Mouse (Mus musculus): ENCODE measurements at regions not wholly inside any gene's neighbourhood (a gene's known extent, or its start where the extent isn't known, plus 50 kb on each side); places are given as distances from the start of the nearest gene placed in this dataset.
"Not testable (repeated sequence)": the region's sequence is repeated elsewhere in the genome, so short reads cannot be mapped to it uniquely, and the experiment has no call there.

DNA sequence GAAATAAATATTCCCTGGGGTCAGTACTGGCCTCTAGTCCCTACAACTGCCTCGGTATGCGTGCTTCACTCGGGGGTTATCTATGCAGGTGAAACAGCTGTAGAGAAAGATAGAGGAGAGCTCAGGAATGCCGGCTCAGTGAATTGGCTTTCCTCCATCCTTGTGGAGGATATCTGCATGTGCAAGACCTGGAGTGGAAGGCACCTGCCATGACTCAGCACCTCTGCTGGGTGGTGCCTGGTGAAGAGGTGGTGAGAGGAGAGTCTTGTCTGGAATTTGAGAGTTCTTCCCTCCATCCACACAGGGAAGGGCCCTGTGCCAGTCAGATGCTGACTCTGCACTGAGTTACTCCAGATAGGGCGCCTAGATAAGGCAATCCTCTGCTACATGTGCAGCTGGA is 152.4 kb upstream of the Bcor start:
- no peak overlapping the region for H3K4me3 ChIP-seq (ENCODE audit: insufficient read depth, low read depth, low read length)
- H3K27ac ChIP-seq (ENCODE audit: insufficient read depth, low read depth, low read length) = no peak overlapping the region
- TF ChIP-seq POLR2A (IDR thresholded peaks at IDR 0.05; ENCODE audit: insufficient read depth, low read depth, low read length) = no peak
- no peak for TF ChIP-seq CTCF (IDR thresholded peaks at IDR 0.05; ENCODE audit: insufficient read depth, low read depth, low read length)
- WGBS = 95% methylated on average over 5 of the region's 5 CpGs
- no peaks in the 10 kb centered on the region for H3K4me1 ChIP-seq (ENCODE audit: control insufficient read depth, insufficient read depth, low read length)

DNA sequence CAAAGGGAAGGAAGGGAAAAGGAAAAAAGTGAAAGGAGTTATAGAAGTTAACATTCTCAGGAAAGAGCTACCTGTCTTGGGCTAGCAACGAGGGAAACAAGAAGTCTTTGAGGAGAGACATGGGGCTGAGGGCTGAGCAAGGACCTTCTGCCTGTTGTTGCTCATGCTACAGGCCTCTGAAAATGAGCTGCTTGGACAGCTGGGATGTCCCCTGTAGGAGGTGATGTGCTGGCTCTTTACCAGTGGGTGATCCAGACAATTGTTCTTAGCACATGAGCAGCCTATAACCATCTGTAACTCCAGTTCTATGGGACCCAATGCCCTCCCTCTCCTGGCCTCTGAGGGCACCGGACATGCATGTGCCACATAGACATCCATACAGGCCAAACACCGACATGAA is 155.5 kb upstream of the Bcor start:
- Histone ChIP-seq H3K27ac (ENCODE audit: insufficient read depth, low read depth, low read length) (no peak overlapping the region), H3K4me3 (ENCODE audit: insufficient read depth, low read depth, low read length) (no peak overlapping the region), H3K4me1 (ENCODE audit: control insufficient read depth, insufficient read depth, low read length) (no peaks in the 10 kb centered on the region)
- TF ChIP-seq POLR2A (IDR thresholded peaks at IDR 0.05; ENCODE audit: insufficient read depth, low read depth, low read length) (no peak), CTCF (IDR thresholded peaks at IDR 0.05; ENCODE audit: insufficient read depth, low read depth, low read length) (no peak)
- WGBS = 87% methylated on average over 3 of the region's 3 CpGs

DNA sequence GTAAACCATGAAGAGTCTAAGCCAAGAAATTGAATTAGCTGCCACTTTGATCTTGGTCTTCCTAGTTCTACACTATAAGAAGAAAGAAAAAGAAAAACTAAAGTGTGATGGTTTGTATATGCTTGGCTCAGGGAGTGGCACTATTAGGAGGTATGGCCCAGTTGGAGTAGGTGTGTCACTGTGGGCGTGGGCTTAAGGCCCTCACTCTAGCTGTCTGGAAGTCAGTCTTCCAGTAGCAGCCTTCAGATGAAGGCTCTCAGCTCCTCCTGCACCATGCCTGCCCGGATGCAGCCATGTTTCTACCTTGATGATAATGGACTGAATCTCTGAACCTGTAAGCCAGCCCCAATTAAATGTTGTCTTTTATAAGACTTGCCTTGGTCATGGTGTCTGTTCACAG is 157.3 kb upstream of the Bcor start:
- not testable (repeated sequence) for H3K4me3 ChIP-seq (ENCODE audit: insufficient read depth, low read depth, low read length); H3K27ac ChIP-seq (ENCODE audit: insufficient read depth, low read depth, low read length); H3K4me1 ChIP-seq (ENCODE audit: control insufficient read depth, insufficient read depth, low read length)
- WGBS = 83% methylated on average over 2 of the region's 2 CpGs

DNA sequence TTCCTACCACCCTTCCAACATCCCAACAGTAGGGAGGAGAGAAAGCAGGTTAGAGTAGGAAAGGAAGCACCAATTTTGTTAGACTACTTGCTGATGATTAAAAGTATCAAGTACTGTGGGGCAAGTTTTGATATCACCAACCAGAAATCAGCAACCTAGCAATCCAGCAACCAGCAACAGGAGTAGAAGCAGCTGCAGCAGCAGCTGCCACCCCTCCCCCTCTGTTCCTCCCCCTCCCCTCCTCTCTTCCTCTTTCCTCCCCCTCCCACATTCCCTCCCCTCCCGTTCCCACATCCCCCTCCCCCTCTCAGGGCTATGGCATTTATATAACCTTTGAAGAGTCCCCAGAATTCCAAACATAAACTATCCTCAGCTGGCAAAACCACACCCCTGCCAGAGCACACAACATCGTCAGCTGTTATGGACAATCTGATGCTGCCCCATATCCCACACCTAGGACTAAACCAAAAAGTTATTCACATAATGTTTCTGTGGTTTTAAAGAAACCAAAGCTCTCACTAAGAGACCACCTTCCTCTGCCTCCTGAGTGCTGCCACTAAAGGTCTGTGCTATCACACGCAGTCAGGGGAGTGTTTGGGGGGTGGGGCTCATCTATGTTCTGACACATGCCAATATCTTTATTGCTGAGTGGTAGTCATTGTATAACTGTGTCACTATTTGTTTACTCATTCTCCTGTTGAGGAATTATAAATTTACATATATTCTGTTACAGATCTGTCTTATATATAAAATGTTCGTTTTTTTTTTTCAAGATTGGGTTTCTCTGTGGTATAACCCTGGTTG is 158.9 kb upstream of the Bcor start:
- 47% methylated on average over 4 of the region's 4 CpGs for WGBS
- Histone ChIP-seq H3K27ac (ENCODE audit: insufficient read depth, low read depth, low read length) (no peak overlapping the region), H3K4me3 (ENCODE audit: insufficient read depth, low read depth, low read length) (no peak overlapping the region), H3K4me1 (ENCODE audit: control insufficient read depth, insufficient read depth, low read length) (no peaks in the 10 kb centered on the region)
- no peak for TF ChIP-seq POLR2A (IDR thresholded peaks at IDR 0.05; ENCODE audit: insufficient read depth, low read depth, low read length)
- TF ChIP-seq CTCF (IDR thresholded peaks at IDR 0.05; ENCODE audit: insufficient read depth, low read depth, low read length) = no peak

DNA sequence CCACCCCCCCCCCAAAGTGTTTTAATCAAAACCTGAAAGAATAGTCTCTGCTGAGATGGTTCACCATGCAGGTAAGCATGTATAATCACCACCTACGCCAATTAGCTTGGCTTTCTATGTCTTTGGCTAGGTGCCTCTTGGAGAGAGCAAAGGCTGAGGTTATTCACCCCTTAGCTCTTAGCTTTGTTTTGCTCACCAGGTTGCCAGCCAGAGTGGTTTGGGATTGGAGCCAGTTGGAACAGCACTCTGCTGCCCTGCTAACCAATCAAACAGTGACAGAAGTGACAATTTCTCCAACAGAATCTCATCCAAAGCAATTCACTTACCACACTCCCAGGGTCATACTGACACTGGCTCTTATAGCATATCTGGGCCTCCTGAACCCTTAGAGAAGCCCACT is 162.3 kb upstream of the Bcor start:
- H3K4me3 ChIP-seq (ENCODE audit: insufficient read depth, low read depth, low read length) = no peak overlapping the region
- TF ChIP-seq POLR2A (IDR thresholded peaks at IDR 0.05; ENCODE audit: insufficient read depth, low read depth, low read length) (no peak), CTCF (IDR thresholded peaks at IDR 0.05; ENCODE audit: insufficient read depth, low read depth, low read length) (no peak)
- WGBS = 68% methylated on average over 1 of the region's 1 CpGs
- no peaks in the 10 kb centered on the region for H3K4me1 ChIP-seq (ENCODE audit: control insufficient read depth, insufficient read depth, low read length)
- no peak overlapping the region for H3K27ac ChIP-seq (ENCODE audit: insufficient read depth, low read depth, low read length)

DNA sequence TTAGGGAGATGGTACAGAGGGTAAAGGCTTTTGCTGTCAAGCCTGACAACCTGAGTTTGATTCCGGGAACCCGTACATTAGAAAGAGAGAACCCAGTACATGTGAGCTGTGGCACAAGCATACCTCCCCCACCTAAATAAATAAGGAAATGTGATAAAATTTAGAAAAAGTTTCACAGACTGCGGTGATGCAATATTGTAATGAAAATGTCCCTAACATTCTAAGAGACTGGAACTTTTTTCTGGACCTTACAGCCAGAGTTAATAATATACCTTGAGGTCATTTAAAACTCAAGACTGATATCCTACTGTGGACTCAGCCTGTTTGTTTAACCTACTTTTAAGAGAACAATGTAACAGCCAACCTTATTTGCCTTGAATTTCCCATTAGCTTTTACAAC is 163.1 kb upstream of the Bcor start:
- TF ChIP-seq CTCF (IDR thresholded peaks at IDR 0.05; ENCODE audit: insufficient read depth, low read depth, low read length) (no peak), POLR2A (IDR thresholded peaks at IDR 0.05; ENCODE audit: insufficient read depth, low read depth, low read length) (no peak)
- H3K4me1 ChIP-seq (ENCODE audit: control insufficient read depth, insufficient read depth, low read length) = no peaks in the 10 kb centered on the region
- 95% methylated on average over 3 of the region's 3 CpGs for WGBS
- no peak overlapping the region for H3K27ac ChIP-seq (ENCODE audit: insufficient read depth, low read depth, low read length)
- H3K4me3 ChIP-seq (ENCODE audit: insufficient read depth, low read depth, low read length) = no peak overlapping the region

DNA sequence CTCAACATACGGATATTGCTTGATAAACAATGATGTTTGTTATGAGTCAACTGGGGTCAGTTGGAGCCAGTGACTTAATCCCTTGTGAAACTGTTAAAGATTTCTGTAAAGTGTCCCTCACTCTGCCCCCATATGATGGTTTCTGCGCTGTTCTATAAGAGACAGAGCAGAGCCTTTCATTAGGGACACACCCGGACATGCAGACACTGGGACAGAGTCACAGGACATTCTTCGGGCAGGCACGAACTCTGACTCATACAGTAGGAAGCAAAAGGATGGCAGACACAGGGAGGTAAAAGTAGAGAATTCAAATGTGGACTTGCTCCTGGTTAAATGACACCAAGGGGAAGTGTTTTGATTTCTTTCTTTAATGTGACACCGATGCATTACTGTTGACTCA is 163.7 kb upstream of the Bcor start:
- no peak for TF ChIP-seq CTCF (IDR thresholded peaks at IDR 0.05; ENCODE audit: insufficient read depth, low read depth, low read length)
- TF ChIP-seq POLR2A (IDR thresholded peaks at IDR 0.05; ENCODE audit: insufficient read depth, low read depth, low read length) = no peak
- H3K27ac ChIP-seq (ENCODE audit: insufficient read depth, low read depth, low read length) = no peak overlapping the region
- 94% methylated on average over 6 of the region's 6 CpGs for WGBS

DNA sequence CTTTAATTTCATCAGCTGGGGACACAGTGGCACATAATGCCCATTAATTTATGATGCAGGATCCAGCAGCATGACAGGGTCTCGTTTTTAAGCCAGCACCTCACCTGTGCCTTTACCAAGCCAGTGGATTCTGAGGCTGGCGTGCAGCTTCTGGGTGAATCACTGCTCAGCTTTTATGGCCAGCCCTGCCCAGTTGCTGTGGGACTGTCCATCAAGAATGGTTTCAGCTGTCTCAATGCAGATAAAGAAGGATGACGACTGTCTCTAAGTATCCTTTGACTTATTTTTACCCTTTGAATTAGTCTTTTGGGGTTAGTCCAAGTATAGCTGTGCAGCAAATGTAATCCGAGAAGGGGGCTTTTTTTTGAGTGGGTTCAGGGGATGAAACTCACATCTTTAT is 167.3 kb upstream of the Bcor start:
- H3K4me1 ChIP-seq (ENCODE audit: control insufficient read depth, insufficient read depth, low read length) = no peaks in the 10 kb centered on the region
- WGBS = 74% methylated on average over 4 of the region's 4 CpGs
- H3K4me3 ChIP-seq (ENCODE audit: insufficient read depth, low read depth, low read length) = no peak overlapping the region
- TF ChIP-seq CTCF (IDR thresholded peaks at IDR 0.05; ENCODE audit: insufficient read depth, low read depth, low read length) = no peak
- TF ChIP-seq POLR2A (IDR thresholded peaks at IDR 0.05; ENCODE audit: insufficient read depth, low read depth, low read length) = no peak
- H3K27ac ChIP-seq (ENCODE audit: insufficient read depth, low read depth, low read length) = no peak overlapping the region

More for the DNA sequence above, 163.7 kb upstream of the Bcor start:
- Histone ChIP-seq H3K4me1 (ENCODE audit: control insufficient read depth, insufficient read depth, low read length) (no peaks in the 10 kb centered on the region), H3K4me3 (ENCODE audit: insufficient read depth, low read depth, low read length) (no peak overlapping the region)

DNA sequence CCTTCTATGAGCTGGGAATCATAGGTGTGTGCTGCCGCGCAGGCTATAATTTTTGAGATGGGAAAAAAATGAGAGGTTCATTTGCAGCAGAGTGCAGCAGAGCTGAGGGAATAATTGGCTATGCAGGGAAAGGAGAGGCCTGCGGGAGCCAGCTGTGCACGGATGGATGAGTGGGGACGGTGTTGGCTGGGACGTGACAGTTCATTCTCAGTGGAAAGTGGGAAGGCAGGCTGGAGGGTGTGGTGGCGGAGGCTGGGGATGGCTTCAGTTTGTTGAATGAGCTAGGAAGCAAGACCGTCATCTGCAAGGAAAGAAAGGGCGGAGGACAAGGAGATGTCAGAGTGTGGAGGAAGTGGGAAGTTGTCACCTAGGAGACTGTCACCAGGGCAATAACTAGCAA is 180.4 kb upstream of the Bcor start:
- Histone ChIP-seq H3K4me3 (ENCODE audit: insufficient read depth, low read depth, low read length) (no peak overlapping the region), H3K27ac (ENCODE audit: insufficient read depth, low read depth, low read length) (no peak overlapping the region; the same call in 1 of the 2 replicates), H3K4me1 (ENCODE audit: control insufficient read depth, insufficient read depth, low read length) (peaks cover 12% of the 10 kb centered on the region)
- 57% methylated on average over 9 of the region's 9 CpGs for WGBS
- no peak for TF ChIP-seq CTCF (IDR thresholded peaks at IDR 0.05; ENCODE audit: insufficient read depth, low read depth, low read length)
- no peak for TF ChIP-seq POLR2A (IDR thresholded peaks at IDR 0.05; ENCODE audit: insufficient read depth, low read depth, low read length)

Data from olfactory bulb, adult 2 months (tissue).